Mouse (Mus musculus) liver, adult 2 months (tissue): Measurements from ENCODE around the gene Kctd6.

ENCODE experiments used
- CTCF ChIP-seq: fragments of 200-500 bp; IDR thresholded peaks from 2 replicates; pipeline ENCODE4 v1.5.1; 2011; ENCODE audit warnings: low read depth, low read length, control low read depth
- POLR2A ChIP-seq: fragments of 200-500 bp; IDR thresholded peaks from 2 replicates; pipeline ENCODE4 v1.6.1; 2011; ENCODE audit warnings: low read length, control low read depth; ENCODE audit not compliant: insufficient read depth; ENCODE audit errors: extremely low read depth

DNA sequence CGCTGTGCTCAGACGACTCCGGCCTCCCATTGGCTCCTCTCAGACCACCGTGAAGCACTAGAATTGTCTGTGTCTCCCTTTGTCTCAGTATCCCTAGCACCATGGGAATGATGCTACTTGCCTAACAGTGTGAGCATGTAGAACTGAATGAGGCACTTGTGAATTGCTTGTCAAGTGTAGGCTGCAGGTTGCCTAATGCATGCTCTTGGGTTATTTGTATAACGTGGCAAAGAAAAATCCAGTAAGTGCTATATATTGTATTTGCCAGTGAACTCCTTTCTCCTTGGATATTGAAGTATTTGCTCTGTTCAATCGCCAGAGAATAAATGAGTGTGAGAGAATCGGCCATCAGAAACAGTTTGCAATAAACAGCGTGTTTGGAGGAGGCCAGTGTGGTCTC is 32.9 kb downstream of the Kctd6 start:
- TF ChIP-seq CTCF (no peak), POLR2A (no peak)
